Mouse (Mus musculus) lung, postnatal 0 days (tissue): Measurements from ENCODE around the gene Crim1.

Experiments used
- CTCF ChIP-seq: IDR thresholded peaks from 2 replicates; pipeline ENCODE4 v1.5.1; 2016; ENCODE audit warnings: antibody characterized with exemption, mild to moderate bottlenecking
- EP300 ChIP-seq: IDR thresholded peaks from 2 replicates; pipeline ENCODE4 v1.6.1; 2016; ENCODE audit warnings: antibody characterized with exemption, mild to moderate bottlenecking, control low read depth

- no peak for TF ChIP-seq CTCF
- TF ChIP-seq EP300, result no peak
Measured at GRCm38 (mm10) chr17:78354411-78354810, 154.4 kb downstream of the Crim1 start.
